Mouse (Mus musculus) left cerebral cortex, adult 18-20 months (tissue): ENCODE results near the gene Poll. TPM values are rescaled to one million over a fixed set of nuclear protein-coding genes. Genes with fewer than 3 reads are reported as not detected.

Experiments used
- DNase-seq, 2 experiments: peaks; one replicate each; pipeline ENCODE4 v3.0.0; 2021 to 2022; ENCODE audit warnings: low spot score in 2 of 2, mixed read lengths in 1 of 2
- long read RNA-seq, 2 experiments: library from polyadenylated mRNA; stranded (forward); transcript quantifications; one replicate each; pipeline ENCODE4 v2.0.0; 2021
- total RNA-seq, 2 experiments: library from RNA; stranded (reverse); gene quantifications; 2 replicates each; pipeline ENCODE4 v1.2.3; 2021

Gene Poll
- total RNA-seq, result 1 to 10 TPM; 9.4 to 9.6 TPM
- long read RNA-seq, experiment 1, transcript Poll-201 (9 exons, 2,324 nt), result major isoform, 5 of 9 reads
- long read RNA-seq, experiment 1, partial matches to known transcripts, result 3 of 9 reads
- long read RNA-seq, experiment 1, other reads (novel, unspliced or antisense), result 1 of 9 reads
- long read RNA-seq, experiment 2, partial matches to known transcripts, result 1 of 6 reads
- long read RNA-seq, experiment 2, other reads (novel, unspliced or antisense), result 4 of 6 reads

DNA sequence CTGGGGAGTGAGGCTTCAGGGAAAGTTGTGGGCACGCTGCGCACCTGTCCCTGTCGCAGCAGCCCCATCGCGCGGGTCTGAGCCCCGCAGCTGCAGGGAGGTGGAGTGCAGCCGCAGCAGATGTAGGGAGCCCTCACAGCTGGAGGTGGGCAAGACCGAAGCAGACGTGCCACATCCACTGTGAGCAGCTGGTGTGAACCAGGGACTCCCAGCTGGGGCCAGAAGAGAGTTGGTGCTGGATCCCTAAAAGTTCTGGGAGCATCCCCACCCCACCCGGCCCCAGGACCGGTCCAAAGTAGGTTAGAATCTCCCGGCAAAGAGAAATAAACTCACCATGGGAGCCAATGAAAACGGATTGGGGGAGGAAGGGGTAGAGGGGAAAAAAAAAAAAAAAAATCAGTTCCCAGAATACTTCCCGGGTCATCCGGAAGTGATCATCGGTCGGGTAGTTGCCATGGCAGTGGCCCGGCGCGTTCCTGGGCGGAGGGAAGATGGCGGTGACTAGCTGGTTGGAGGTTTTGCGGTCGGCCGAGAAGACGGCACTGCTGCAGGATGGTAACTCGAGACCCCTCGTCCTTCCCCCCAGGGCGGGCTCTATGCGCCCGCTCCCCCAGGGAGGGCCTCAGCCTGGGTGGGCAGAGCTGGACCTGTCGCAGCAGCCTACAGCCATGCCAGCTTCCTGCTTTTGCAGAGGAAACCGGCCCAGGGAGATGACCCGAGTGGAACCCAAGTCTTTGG, at the start of gene Poll, which contains the start of gene Gm17018:
Gene Poll (minus strand): TSS at position 379 of the 738 bp plus-strand sequence.
Gene Gm17018 (plus strand): TSS at position 463 of the 738 bp plus-strand sequence.
- peak; percentile 81 to 89 for DNase-seq

DNA sequence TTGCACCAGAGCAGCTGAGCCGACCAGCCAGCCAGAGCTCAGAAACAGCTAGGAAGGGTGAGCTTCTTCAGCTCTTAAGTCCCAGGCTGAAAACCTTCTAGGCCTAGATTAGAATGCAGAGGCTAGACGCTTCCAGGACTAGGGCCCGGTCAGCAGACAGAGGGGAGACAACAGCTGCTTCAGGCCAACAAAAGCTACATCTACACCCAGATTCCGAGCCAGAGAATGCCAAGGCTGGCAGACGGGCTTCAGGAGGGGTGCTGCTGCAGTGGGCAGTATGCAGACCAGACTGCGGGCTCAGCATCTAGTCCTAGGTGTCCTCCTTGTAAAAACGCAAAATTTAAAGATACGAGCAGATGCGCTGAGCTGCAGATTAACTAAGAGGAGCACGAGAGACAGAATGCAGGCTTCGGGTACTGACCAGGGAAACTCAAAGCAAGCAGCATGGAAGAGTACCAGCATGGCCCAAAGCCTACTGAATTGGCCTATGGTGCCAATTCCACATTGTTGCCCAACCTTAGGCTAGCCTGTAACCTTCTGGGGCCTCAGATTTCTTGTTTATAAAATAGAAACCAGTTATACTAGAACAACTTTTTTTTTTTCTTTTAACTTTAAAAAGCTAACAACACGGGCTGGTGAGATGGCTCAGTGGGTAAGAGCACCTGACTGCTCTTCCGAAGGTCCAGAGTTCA, 48.5 kb upstream of the Poll start:
- no peak for DNase-seq

DNA sequence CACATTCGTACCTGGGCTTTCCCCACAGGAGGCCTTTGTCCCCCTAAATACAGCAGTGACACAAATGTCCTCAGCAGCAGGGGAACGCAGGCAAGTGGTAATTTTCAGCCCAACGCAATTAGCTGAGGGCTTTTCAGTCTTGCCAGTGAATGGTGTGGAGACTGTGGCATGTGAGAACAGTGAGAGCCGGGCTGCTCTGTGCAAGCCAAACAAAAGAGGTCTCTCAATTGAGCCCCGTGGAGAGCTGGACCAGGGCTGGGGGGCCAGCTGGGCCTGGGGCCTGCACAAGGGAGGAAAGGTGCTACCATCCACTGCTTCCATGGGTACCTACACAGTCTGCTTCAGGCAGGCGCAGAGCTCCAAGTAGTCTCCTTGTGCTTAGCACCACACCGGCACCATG, 47.1 kb upstream of the Poll start:
- no peak for DNase-seq

DNA sequence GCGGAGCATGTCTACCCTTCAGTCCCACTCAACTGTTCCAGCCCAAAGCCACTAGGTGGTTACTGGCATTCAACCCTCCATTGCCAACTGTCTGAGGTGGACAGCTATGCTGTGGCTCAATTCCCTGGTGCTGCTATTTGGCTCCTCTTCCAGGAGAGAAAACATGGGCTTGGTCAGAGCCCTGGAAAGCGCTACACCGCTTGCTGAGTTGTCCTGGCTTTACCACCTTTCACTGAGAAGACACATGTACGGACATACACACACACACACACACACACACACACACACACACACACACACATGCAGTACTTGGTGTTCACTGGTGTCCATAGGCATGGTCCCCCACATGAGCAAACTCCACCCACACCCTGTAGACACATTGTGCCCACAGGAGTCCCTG, 46.4 kb upstream of the Poll start:
- no peak for DNase-seq

DNA sequence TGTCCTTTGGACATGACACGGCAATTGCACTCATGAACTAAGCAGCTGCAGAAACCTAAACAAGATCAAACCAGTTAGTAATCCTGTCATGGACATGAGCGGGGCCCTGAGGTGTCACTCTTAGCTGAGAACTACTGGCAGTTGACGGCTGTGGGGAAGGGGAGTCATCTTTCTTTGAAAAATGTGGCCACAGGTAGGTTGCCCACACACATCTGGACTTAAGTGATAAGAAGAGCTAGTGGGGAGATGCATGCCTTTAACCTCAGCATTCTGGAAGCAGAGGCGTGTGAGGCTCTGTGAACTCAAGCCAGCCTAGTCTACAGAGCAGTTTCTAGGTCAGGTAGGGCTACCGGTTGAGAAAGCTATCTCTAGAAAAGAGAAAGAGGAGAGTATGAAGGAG, 42.3 kb upstream of the Poll start:
- no peak for DNase-seq

DNA sequence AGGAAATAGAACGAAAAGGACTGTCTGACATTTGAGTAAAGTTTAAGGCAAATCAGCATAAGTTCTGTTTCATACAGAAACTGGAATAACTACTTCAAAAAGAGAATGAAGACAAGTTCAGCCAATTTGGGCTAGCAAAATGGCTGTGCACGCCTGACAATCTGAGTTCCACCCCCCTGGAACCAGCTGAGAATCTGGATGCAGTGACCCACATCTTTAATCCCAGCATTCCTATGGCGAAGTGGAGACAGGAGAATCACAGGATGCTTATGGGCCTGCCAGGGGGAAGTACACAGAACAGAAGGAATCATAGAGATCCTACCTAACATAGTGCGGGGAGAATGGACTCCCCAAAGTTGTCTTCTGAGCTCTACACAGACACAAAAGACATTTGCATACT, 36.8 kb upstream of the Poll start:
- DNase-seq, result no peak

DNA sequence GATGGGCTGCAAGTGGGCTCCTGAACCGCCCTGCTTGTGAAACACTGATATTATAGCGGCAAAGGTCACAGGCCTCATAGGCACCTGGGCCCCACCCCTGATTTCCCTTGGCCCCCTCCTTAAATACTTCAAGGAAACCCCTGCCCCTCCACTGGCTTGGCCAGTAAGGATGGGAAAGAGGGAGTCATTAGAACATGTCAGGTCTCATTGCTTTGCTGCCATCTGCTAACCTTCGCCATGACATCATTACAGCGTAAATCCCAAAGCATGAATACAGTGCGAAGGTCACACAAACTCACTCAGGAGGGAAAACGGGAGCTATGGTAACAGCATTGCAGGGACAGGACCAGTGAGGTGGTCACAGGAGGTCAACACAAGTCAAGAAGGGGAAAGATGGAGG, 36.1 kb upstream of the Poll start:
- no peak for DNase-seq

DNA sequence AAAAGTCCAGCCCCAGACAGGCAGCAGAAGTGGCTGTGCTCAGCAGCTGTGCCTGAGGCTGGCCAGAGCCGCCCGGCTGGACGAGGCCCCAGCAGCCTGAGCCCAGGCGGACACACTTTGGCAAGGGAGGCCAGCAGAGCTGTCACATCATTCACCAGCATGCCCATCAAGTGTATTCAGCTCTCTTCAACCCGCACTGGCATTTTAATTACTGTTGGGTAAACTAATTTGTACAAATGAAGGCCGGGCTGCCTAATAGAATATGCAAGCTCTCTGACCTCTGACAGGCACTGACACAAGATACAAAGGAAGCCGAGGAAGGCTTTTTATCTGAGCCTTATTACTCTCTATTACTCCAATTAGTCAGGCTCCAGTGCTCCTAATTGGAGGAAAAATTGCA, 35.7 kb upstream of the Poll start:
- no peak for DNase-seq

DNA sequence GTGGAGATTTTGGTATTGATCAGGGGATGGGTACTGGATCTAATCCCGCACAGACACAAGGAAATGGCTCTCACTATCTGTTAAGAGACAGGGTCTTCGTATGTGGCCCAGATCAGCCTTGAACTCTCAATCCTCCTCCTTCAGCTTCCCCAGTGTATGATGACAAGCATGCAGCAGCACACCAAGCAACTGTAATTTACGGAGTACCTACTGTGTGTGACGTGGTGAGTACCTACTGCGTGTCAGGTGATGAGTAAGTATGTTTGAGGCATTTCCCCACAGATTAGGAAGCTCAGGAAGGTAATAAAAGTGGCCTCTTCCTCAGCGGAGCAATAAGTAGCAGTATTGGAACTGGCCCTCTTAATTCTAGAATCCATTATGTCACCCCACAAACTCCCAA, 35.1 kb upstream of the Poll start:
- no peak for DNase-seq

DNA sequence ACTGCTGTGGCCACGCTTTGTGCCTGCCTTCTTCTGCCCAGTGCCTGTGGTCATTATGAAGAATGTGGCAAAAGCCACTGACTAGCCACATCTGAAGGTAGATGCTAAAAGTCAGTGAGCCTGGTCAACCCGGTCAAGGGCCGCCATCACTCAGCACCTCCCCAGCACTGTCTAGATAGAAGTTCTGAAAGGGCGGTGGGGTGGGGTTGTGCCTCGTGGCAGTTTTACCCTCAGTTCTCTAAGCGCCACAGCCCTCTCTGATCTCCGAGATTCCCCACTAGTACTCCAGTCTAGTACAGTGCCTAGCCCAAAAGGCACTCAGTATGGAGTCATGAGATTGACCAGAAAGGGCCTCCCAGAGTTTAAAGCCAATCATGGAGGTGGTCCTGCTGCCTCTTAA, 33.7 kb upstream of the Poll start:
- no peak for DNase-seq

DNA sequence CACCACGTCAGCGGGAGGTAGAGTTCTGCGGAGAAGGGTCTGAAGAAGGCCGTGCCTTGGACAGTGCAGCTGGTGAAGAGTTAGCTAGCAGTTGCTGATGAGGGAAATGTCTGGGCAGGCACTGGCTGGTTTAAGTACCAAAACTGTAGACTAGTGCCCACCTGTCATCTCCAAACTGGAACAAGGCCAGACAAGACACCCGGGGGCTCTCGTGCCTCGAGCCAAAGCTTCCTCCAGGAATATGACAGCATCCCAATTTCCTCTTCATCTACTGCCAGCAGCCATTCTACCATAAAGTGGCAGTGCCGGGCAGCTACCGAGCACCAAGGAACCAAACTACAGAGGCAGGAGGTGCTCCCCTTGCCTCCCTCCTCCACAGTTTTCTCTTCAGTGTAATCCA, 32.6 kb upstream of the Poll start:
- DNase-seq, result no peak

DNA sequence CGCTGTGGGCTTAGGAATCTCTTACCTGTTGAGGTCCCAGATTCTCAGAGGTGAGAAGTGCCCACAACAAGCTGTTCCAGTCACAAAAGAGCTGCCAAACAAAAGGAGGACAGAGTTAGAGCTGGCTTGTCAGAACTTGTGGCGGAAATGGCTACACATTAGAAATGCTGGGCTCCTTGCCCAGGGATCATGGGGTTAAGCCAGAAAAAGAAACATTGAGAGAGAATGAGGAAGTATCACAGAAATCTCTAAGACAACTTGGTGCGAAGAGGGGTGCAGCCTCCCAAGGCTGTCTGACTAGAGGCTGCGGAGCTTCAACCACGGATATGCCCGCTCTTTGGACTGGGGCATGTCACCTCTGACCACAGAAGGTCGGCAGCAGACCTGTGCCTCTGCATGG, 31.4 kb upstream of the Poll start:
- DNase-seq, result no peak

DNA sequence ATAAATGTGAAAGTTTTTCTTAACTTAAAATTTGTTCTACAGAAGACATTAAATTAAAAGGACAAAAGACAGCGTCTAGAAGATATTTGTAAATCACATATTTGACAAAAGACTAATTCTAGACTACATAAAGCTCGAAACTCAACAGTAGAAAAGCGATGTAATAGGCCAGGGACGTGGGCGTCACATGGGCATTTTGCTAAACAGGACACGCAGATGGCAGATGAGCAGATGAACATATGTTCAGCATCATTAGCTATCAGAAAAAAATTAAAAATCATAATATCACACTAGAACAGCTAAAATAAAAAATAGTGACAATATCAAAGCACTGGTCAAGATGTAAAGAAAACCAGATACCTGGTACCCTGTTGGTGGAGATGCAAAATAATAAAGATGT, 29.4 kb upstream of the Poll start:
- DNase-seq, result no peak

DNA sequence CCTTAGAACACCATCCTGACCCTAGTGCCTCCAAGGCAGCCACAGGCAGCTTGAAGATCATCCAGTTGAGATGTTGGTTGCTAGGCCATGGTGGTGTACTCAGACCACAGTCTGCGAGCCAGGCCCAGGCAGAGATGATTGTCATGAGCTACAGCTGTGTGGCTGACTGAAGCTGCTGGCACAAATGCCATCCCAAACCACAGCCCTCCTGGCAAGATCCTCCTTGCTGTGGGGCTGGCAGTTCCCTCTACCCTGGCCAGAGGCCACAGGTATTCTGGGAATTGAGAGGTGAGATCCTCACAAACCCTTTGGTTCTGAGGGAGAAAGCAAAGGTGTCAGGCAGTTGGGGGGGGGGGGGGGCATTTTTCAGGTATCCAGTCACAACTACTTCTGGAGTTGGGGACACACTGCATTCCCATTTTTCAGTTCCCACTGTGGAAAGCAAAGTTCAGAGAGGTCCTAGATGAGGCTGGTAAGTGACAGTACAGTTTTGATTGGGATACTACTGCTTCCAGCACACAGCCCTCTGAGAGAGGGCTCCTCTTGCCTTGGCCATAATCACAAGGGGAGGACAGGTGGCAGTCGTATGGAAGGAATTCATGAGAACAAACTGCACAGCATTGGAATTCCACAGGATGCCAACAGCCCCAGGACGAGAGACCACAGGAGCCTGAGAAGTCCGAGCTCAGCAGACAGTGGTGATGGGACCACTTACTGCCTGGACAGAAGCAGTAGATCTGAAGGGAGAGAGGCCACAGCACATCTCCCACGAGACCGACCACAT, 27.4 kb upstream of the Poll start:
- no peak for DNase-seq

DNA sequence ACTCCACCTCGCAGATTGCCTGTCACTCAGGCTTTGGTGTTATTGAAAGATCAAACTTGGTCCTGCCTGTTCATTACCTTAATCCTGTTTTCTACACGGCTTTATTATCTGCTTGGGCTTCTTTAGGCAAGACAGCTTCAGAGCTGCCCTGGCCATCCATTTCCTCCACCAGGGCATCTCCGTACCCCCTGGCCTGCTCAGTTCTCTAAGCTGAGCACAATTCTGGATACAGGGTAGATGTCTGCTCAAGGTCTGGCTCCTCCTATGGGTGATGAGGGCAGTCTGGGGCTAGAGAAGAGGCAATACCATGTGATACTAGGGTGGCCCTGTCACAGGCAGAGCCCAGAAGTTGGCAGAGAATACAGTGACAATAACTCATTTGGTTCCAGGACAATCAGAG, 26.5 kb upstream of the Poll start:
- DNase-seq, result no peak

DNA sequence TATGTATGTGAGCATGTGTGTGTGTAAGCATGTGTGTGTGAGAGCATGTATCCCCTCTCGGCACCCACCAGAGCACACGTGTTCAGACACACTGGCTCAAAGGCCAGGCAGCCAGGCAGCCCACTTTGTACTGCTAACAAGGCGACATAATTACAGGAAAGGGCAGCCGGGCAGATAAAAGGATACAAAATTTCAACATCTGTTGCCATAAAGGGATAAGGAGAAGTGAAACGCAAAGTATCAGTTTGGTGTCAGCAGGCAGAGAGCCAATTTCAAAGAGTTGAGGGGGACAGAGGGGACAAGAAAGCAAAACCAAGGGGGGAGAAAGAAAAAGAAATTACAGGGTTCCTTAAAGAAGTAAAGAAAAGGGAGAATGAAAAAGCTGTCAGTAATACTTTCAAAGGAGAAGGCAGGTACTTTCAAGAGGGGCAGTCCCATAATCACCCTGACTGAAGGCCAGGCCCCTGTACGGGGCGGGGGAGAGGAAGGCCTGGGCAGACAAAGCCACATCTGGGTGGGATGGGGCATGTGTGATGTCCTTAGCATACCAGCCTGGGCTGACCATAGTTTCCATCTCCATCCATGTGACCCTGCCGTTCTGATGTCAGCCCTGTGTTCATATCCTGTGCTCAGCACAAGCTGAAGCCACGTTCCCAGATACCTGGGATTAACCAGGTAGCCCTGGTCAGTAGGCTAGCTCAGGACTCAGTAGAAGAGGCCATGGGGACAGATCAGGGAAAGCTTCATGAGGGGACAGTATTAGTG, 24.7 kb upstream of the Poll start:
- no peak for DNase-seq

DNA sequence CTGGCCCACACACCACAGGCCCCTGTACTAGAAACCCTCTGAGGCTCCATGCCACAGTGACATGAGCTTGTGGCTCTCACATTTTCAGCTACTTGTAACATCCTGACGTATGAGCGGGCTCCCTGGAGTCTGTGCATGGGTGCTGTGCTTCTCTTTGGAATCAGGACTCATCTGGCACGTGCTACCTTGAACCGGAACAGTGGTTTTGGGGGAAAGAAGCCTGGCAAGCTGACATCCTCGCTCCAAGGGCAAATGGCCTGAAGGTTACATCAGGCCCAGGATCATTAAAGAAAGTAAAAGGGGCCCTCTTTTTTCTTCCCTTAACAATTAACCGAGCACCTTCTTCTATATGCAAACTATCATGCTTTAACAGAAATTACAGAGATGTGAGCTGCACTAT, 22.8 kb upstream of the Poll start:
- DNase-seq, result no peak

DNA sequence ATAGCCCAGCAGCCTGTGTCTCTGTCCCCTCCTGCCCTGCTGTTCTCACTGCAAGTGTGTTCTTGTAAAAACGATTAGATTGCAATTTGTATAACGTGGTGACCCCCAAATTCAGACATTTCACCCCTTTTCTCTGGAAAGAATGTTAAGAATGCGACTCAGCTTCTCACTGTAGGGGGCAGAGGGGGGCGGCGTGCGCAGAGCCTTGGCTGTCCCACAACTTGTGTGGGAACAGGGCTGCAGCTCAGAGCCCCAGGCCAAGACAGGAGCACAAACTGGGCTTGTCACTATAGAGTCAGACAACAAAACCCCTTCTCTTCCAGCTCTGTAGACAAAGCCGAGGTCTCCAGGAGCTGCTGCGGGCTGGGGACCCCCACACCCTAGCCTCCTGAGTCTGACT, 21.8 kb upstream of the Poll start:
- DNase-seq, result no peak

DNA sequence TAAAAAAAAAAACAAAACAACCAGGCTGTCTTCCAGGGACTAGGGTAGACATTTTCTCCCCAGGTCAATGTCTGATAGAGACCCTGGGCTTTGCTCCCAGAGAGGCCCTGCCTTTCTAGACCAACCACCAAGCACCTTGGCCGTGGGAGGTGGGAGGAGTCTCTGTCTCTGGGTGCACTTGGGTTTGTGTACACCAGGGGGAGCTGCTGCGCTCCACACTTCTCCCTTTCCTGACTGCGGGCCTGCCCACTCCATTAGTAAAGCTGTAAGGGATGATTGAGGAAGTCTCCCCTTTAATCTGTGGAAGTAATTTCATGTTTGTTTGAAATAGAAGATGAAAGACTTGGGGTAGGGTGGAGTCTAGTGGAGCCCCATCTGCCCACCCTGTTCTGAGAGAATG, 20.9 kb upstream of the Poll start:
- no peak for DNase-seq

DNA sequence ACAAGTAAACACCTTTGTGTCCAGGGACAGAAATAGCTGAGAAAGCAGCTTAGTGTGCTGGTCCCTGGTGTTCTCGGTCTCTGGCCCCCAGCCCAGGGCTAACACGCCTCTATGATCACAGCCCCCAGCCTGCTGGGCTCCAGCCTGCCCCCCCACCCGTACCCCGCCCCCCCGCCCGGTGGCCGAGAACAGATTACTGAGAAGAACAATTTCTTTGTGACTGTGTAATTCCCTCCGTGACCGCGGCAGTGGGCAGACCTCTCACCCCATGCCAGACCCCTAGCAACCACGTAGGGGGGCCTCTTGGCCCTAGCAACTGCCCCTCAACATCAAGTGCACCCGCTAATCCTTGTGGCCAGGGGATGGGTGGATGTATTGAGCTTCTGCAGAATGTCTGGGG, 19.9 kb upstream of the Poll start:
- no peak for DNase-seq

DNA sequence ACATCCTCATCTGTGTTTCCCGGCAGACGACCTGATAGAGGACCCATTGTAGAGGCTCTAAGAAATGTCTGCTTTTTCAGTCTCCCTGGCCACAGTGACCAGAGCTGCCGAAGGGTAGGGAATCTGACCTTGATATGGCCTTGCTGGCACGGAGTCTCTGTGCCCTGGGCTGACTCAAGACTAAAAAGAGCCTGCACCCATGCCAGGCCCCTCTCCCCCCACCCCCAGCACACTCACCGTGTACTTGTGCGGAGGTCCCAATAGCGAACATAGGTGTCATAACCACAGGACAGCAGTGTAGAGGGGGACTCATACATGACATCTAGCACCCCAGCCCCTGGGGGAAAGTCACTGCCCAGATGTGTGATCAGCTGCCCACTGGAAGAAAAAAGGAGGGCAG, 19.1 kb upstream of the Poll start:
- no peak for DNase-seq
